Mouse (Mus musculus) bone marrow macrophage, adult 2 months (primary cell): ENCODE measurements around the gene Nphs1.

Experiments used
- CTCF ChIP-seq: IDR thresholded peaks from 2 replicates; pipeline ENCODE4 v1.5.1; 2012; ENCODE audit warnings: low read depth, mild to moderate bottlenecking, low read length, moderate library complexity
- POLR2A ChIP-seq: IDR thresholded peaks from 2 replicates; pipeline ENCODE4 v1.6.1; 2012; ENCODE audit warnings: mild to moderate bottlenecking, low read depth, low read length, borderline replicate concordance

DNA sequence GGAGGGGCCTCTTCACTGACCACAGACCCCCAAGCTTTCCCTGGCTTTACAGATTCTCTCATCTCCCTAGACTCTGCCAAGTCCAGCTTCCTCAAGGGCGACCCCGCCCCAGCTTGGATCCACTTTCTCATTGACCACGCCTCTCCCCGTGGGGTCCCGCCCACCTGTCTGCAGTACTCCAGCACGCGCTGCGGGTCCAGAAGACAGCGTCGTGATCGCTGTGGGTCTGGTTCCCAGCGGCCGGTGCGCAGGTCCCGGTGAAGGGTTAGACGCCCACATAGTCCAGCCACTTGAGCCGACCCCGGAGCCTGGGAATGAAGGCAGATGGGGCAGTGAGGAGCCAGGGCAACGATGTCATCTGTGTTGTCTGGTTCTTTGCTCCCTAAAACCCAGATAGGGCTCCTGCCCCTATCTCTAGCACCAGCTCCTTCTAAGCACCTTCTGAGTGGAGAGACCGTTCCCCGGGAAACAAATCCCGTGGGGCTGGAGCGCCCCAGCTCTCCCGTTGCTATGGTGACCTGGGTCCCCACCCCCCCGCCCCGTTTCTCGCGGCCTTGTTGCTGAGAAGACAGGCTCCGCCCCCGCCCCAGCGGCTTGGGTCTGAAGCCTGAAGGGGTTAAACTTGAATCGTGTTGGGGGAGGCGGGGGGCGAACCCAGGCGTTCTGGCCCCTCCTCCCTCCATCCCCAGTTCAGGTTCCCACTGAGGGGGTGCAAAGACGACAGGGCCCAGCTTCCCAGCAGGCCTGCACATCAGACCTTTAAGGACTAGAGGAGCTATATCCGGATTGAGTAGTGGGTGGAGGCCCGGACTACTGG, 13.8 kb upstream of the Nphs1 start:
- TF ChIP-seq CTCF (no peak), POLR2A (no peak)
